Mouse (Mus musculus): Measurements from ENCODE around the gene Taf4. TPM values are rescaled to one million over a fixed set of nuclear protein-coding genes. Genes with fewer than 3 reads are reported as not detected.
A peak's percentile ranks its signal among the peaks of the same experiment; 100 is the strongest.

Taf4 gene
- 3.0 and 3.1 TPM in 2 replicates for polyA plus RNA-seq (2015; fragmentation: Nextera tagmentation; extraction: Ambion mirVana)

DNA sequence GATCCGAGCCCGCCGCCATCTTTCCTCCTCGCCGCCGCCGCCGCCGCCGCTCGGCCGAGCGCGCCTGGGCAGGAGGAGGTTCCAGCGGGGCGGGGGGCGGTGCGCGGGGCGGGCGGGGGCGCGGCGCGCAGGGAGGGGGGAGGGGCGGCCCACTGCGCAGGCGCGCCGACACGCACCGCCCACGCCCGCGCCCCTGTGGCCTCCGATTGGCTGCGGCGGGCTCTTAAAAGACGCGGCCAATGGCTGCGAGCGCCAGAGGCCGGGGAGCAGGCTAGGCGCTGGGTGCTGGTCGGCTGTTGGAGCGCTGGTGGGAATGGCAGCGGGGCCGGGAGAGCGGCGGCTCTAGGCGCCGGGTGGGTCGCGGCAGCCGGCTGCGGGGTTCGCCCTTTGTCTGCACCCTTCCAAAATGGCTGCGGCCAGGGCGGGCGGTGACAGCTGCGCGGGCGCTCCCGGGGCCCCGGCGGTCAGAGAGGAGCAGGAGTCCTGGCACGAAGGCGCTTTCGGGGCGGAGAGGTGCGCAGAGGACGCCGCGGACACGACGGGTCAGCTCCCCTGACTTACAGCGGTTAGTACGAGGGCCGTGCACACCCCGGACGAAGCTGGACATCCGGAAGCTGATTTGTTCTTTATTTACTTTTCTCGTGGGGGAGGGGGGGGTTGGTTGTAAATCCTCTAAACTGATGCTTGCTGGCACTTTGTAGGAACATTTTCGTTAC lies at the start of gene Taf4:
Taf4 (minus strand) TSS at position 19 of the 716 bp plus-strand sequence.
- Histone ChIP-seq H3K36me3 (no peaks in the 10 kb centered on the region), H3K27ac (peak within 1 kb of the TSS; percentile 93), H3K27me3 (replicated peaks) (no peaks in the 10 kb centered on the region), H3K4me2 (replicated peaks) (peak within 1 kb of the TSS; percentile 94), H3K4me1 (replicated peaks) (peaks cover 24% of the 10 kb centered on the region), H3K9me3 (no peaks in the 10 kb centered on the region), H3K4me3 (replicated peaks) (peak within 1 kb of the TSS; percentile 90), H3K9ac (peak within 1 kb of the TSS; percentile 85)
- ATAC-seq, result peak; percentile 96
- under 1% methylated on average over 59 of the region's 84 CpGs for WGBS

DNA sequence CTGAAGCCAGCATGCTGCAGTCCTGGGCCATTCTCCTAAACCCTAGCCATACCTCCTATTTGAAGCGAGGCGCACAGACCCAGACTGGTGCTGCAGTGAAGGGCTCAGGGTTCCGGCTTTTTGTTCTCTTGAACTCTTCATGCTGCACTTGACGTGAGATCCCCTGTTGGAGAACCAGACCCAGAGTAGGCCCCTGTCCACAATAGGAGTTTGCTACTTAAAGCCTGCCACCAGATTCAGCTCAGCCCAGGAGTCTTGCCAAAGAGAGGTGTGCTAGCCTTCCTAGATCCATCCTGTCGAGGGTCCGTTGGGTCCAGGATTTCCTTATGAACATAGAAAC lies 49.4 kb upstream of the Taf4 start:
- Histone ChIP-seq H3K36me3 (peaks cover 22% of the 10 kb centered on the region; the same call in 1 of the 2 replicates), H3K4me2 (replicated peaks) (peak overlapping the region; percentile 95), H3K9ac (peak overlapping the region; percentile 80), H3K4me3 (replicated peaks) (peak overlapping the region; percentile 94), H3K9me3 (no peaks in the 10 kb centered on the region), H3K4me1 (replicated peaks) (peaks cover 23% of the 10 kb centered on the region), H3K27me3 (replicated peaks) (peaks cover 15% of the 10 kb centered on the region), H3K27ac (peak overlapping the region; percentile 93; the same call in 1 of the 2 replicates)
- no peak for ATAC-seq
- WGBS, result 8% methylated on average over 6 of the region's 6 CpGs

DNA sequence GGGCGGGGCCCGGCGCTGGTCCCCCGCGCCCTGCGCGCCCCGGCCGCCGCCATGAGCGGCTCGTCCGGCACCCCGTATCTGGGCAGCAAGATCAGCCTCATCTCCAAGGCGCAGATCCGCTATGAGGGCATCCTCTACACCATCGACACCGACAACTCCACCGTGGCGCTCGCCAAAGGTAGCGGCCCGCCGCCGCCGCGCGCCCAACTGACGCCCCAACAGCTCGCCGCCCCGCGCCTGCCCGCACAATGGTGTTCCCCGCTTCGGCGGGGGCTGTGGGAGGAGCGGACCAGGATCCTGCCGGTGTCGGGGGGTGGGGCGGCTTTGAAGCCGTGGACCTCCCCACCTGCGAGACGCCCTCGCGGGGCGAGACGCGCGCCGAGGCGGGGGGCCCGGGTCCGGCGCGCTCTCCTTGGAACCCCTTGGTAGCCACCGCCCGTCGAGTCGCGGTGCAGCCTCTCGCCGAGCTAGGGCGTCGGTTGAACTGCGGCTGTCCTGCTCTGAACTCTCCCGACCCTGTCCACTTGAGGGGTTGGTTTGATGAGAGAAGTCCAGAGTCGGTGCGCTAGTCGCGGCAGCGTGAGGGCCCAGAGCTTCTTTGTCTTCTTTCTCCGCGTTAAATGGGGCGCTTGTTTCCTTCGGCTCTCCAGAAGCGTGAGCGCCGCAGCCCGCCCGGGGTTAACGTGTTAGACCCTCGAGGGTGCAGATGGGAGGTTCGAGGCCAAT lies 48.9 kb upstream of the Taf4 start:
- peak; percentile 35 for ATAC-seq
- no peaks in the 10 kb centered on the region for H3K9me3 ChIP-seq
- H3K4me3 ChIP-seq (replicated peaks), result peak overlapping the region; percentile 94
- peak overlapping the region; percentile 93 for H3K27ac ChIP-seq
- WGBS, result under 1% methylated on average over 84 of the region's 84 CpGs
- peaks cover 15% of the 10 kb centered on the region for H3K27me3 ChIP-seq (replicated peaks)
- peak overlapping the region; percentile 80 for H3K9ac ChIP-seq
- H3K4me1 ChIP-seq (replicated peaks), result peaks cover 25% of the 10 kb centered on the region
- peaks cover 19% of the 10 kb centered on the region; the same call in 1 of the 2 replicates for H3K36me3 ChIP-seq
- peak overlapping the region; percentile 95 for H3K4me2 ChIP-seq (replicated peaks)

DNA sequence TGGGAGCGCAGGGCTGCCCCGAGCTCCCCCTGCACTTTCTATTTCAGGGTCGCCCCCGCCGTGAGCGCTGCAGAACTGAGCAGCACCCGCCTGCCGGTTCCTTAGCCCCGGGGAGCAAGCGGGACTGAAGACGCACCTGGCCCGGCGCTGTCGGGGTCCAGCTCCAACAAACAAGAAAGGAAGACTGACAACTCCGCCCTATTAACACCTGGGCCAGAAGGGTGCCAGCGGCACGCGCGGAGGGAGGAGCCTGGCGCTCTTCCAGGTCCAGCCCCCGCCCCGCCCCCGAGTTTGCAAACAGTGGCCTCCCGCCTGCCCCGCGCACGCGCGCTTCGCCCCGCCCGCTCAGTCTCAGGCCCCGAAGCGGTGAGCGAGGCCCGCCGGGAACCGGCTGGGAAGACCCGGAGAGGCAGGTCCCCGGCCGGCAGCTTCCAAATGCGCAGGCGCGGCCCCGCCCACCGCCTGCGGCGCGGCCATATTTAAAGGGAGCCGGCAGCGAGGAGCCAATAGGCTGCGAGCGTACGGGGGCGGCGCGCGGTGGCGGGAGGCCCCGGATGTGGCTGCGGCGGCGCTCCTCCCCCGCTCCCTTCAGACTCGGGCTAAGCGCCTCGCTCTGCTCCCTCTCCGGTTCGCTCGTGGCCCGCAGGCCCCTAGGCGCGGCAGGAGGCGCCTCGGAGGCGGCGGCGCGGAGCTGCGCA lies 48.1 kb upstream of the Taf4 start, which contains the start of gene Lsm14b:
Lsm14b (plus strand) TSS at position 587 of the 698 bp plus-strand sequence.
- peak within 1 kb of the TSS; percentile 93 for H3K27ac ChIP-seq
- H3K36me3 ChIP-seq, result peaks cover 16% of the 10 kb centered on the region; the same call in 1 of the 2 replicates
- H3K9me3 ChIP-seq, result no peaks in the 10 kb centered on the region
- ATAC-seq, result peak; percentile 97
- peak within 1 kb of the TSS; percentile 95 for H3K4me2 ChIP-seq (replicated peaks)
- WGBS, result 0% methylated on average over 72 of the region's 80 CpGs
- H3K9ac ChIP-seq, result peak within 1 kb of the TSS; percentile 80
- H3K4me3 ChIP-seq (replicated peaks), result peak within 1 kb of the TSS; percentile 94
- peaks cover 28% of the 10 kb centered on the region for H3K4me1 ChIP-seq (replicated peaks)
- peaks cover 15% of the 10 kb centered on the region for H3K27me3 ChIP-seq (replicated peaks)

DNA sequence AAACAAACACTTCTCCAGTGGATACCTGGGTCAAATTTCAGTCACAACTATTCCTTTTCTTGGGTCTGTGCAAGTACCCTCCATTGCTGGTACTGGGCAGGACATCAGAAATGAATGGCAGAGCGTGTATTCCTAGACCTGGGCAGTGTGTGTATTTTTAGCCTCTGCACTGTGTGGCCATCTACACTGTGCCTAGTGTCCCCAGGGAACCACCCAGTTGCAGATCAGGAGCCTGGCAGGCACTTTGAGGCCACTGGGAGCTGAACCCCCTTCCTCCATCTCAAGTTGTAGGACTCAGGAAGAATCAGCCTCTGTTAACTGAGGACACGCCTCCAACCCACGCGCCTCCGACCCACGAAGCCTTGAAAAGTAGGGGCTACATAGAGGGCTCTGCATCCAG lies 46.3 kb upstream of the Taf4 start:
- H3K36me3 ChIP-seq, result no peaks in the 10 kb centered on the region
- no peak overlapping the region for H3K9ac ChIP-seq
- WGBS, result 64% methylated on average over 6 of the region's 6 CpGs
- peaks cover 31% of the 10 kb centered on the region for H3K4me1 ChIP-seq (replicated peaks)
- ATAC-seq, result no peak
- peaks cover 15% of the 10 kb centered on the region for H3K27me3 ChIP-seq (replicated peaks)
- H3K4me3 ChIP-seq (replicated peaks), result no peak overlapping the region
- no peak overlapping the region for H3K27ac ChIP-seq
- H3K4me2 ChIP-seq (replicated peaks), result no peak overlapping the region
- no peaks in the 10 kb centered on the region for H3K9me3 ChIP-seq

DNA sequence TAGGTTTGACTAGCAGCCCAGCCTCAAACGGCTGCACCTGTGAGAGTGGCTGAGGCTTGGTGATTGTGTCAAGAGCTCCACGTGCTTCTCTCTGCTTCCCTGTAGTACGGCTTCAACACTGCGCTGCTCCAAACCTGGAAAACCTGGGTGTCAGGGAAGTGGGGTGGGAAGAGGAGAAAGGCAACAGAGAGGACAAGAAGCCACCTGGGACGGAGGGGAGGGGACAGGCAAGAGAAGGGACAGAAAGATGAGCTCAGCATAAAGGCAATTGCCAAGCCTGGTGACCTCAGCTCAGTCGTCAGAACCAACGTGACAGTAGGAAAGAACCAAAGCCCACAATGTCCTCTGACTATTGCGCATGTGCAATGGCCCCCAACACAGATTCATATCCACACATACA lies 44.5 kb upstream of the Taf4 start:
- Histone ChIP-seq H3K27me3 (replicated peaks) (peaks cover 15% of the 10 kb centered on the region), H3K4me1 (replicated peaks) (peaks cover 22% of the 10 kb centered on the region), H3K36me3 (no peaks in the 10 kb centered on the region), H3K4me3 (replicated peaks) (no peak overlapping the region), H3K9ac (no peak overlapping the region), H3K27ac (no peak overlapping the region), H3K4me2 (replicated peaks) (no peak overlapping the region), H3K9me3 (no peaks in the 10 kb centered on the region)
- no peak for ATAC-seq
- WGBS, result 82% methylated on average over 8 of the region's 8 CpGs

DNA sequence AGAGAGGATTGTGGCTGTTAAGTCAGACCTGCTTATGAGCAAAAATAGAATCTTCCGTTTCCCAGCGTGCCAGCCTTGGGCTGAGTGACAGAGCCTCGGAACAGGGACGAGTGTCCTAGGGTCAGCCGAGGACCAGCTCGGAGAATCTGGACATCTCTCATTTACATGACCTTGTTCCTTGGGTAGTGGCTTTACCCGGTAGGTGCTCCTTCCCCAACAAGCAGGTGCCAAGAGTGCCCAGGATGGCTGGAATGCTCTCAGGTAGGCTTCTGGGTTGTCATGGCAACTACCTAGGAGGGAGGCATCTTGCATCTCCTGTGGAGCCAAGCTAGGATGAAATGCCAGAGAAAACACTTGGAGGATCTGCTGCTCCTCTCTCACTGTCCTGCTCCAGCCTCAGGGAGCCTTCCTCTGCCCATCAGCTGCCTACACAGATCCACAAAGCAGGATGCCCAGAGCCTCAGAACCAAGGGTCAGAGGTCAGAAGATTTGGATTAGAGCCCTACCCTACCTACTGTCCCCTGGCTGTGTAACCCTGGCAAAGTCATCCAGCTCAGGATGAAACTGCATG lies 43.7 kb upstream of the Taf4 start:
- Histone ChIP-seq H3K4me2 (replicated peaks) (no peak overlapping the region), H3K36me3 (no peaks in the 10 kb centered on the region), H3K9me3 (no peaks in the 10 kb centered on the region), H3K27ac (no peak overlapping the region), H3K27me3 (replicated peaks) (peaks cover 15% of the 10 kb centered on the region), H3K4me3 (replicated peaks) (no peak overlapping the region), H3K9ac (no peak overlapping the region), H3K4me1 (replicated peaks) (peaks cover 25% of the 10 kb centered on the region)
- no peak for ATAC-seq
- 76% methylated on average over 7 of the region's 7 CpGs for WGBS

DNA sequence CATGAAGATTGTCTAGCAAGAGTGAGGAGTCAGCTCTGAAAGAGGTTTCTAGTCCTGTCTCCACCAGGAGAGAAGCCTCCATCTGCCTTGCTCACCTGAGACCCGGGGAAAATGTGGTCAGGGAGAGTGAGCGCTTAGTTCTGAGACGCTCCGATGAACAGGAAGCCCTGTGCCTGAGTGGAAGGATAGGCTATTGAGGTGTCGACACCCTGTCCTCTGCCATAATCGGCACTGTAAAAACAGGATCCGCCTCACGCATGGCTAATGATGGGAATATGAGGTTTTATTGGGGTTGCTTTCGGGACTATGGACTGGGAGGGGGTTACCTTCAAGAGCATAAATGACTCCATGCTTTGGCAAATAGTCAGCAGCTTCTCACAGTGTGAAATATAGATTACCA lies 42.1 kb upstream of the Taf4 start:
- H3K9ac ChIP-seq, result no peak overlapping the region
- WGBS, result 64% methylated on average over 9 of the region's 9 CpGs
- peaks cover 25% of the 10 kb centered on the region for H3K4me1 ChIP-seq (replicated peaks)

DNA sequence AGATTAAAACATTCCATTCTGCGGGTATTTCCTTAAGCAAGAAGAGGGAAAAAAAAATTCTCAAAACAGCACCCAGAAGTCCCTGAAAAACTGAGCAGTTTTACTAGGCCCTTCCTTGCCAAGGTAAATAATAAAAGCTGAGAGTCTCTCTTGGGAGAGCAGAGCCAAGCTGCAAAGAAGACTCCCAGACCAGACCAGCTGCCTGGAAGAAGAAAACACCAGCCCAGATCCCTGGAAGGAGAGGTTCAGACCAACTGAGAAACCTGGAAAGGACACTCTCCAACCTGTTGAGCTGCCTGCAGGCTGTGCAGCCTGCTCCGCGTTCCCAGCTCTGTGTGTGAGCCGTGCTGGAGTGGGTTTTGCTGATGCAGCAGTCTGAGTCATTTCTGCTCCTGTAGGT lies 41.2 kb upstream of the Taf4 start:
- Histone ChIP-seq H3K9me3 (no peaks in the 10 kb centered on the region), H3K4me1 (replicated peaks) (peaks cover 25% of the 10 kb centered on the region), H3K4me3 (replicated peaks) (no peak overlapping the region), H3K27me3 (replicated peaks) (peaks cover 6% of the 10 kb centered on the region), H3K27ac (peak overlapping the region; percentile 40; the same call in 1 of the 2 replicates), H3K4me2 (replicated peaks) (no peak overlapping the region), H3K36me3 (no peaks in the 10 kb centered on the region), H3K9ac (no peak overlapping the region)
- ATAC-seq, result no peak
- WGBS, result 42% methylated on average over 4 of the region's 4 CpGs

More for the DNA sequence above, 42.1 kb upstream of the Taf4 start:
- H3K27ac ChIP-seq, result 0 out of 2 replicates have a peak overlapping the region, but pooled peaks have one; percentile 40
- no peaks in the 10 kb centered on the region for H3K36me3 ChIP-seq
- H3K4me2 ChIP-seq (replicated peaks), result peak overlapping the region; percentile 26; the same call in 1 of the 2 replicates
- peak; percentile 48; the same call in 1 of the 2 replicates for ATAC-seq
- H3K27me3 ChIP-seq (replicated peaks), result peaks cover 14% of the 10 kb centered on the region
- no peak overlapping the region for H3K4me3 ChIP-seq (replicated peaks)
- no peaks in the 10 kb centered on the region for H3K9me3 ChIP-seq

DNA sequence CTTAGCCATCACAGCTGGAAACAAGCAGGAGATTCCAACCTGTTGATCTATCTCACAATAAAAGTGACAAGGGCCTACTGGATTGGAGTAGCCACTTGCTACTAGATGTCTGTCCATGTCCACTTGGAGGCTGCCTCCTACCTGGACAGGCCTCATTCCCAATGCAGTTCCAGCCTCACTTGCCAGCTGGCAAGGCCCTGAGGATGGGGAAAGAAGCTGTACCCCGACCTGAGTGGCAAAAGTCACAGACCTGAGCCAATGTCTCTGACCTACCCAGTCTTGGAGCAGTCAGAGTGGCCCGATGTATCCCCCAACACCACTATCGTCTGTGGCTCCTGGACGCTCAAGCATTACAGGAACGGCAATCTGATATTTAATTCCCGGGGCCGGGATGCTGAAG lies 37.2 kb upstream of the Taf4 start:
- Histone ChIP-seq H3K4me1 (replicated peaks) (peaks cover 21% of the 10 kb centered on the region), H3K36me3 (no peaks in the 10 kb centered on the region), H3K4me2 (replicated peaks) (no peak overlapping the region), H3K4me3 (replicated peaks) (no peak overlapping the region), H3K9ac (no peak overlapping the region), H3K9me3 (no peaks in the 10 kb centered on the region), H3K27me3 (replicated peaks) (no peaks in the 10 kb centered on the region), H3K27ac (no peak overlapping the region)
- WGBS, result 90% methylated on average over 7 of the region's 7 CpGs
- no peak for ATAC-seq

DNA sequence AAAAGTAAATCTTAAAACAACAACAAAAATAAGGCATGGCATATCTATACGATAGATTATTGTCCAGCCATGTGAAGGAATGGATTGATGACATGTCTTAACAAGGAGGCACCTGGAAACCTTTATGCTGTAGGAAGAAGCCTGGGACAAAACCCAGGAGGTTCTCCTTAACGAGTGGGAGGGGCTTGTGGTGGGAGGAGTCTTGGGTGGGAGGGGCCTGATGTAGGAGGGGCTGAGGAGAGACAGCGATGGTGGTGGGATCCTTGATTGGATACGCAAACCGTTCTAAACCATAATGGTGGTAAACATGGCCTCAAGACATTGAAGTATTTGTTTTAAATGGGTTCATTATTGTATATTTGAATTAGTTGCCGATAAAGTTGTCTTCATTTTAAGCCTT lies 34.9 kb upstream of the Taf4 start:
- Histone ChIP-seq H3K27ac (no peak overlapping the region), H3K9ac (no peak overlapping the region), H3K4me1 (replicated peaks) (peaks cover 9% of the 10 kb centered on the region; the same call in 1 of the 2 replicates), H3K4me3 (replicated peaks) (no peak overlapping the region), H3K4me2 (replicated peaks) (no peak overlapping the region), H3K27me3 (replicated peaks) (no peaks in the 10 kb centered on the region), H3K36me3 (no peaks in the 10 kb centered on the region), H3K9me3 (no peaks in the 10 kb centered on the region)
- no peak for ATAC-seq
- WGBS, result 86% methylated on average over 6 of the region's 6 CpGs

DNA sequence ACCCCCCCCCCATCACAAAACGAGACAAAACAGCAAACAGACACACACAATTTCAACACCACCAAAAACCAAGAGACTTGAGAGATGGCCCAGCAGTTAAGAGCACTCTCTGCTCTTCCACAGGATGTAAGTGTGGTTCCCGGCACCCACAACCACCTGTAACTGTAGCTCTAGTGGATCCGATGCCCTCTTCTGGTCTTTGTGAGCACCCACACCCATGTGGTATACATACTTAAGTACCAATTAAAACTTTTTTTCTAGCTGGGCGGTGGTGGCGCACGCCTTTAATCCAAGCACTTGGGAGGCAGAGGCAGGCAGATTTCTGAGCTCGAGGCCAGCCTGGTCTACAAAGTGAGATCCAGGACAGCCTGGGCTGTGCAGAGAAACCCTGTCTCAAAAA lies 34.2 kb upstream of the Taf4 start:
- no peaks in the 10 kb centered on the region for H3K9me3 ChIP-seq
- no peak for ATAC-seq
- 91% methylated on average over 7 of the region's 7 CpGs for WGBS
- H3K27me3 ChIP-seq (replicated peaks), result no peaks in the 10 kb centered on the region
- peaks cover 7% of the 10 kb centered on the region; the same call in 1 of the 2 replicates for H3K4me1 ChIP-seq (replicated peaks)
- H3K36me3 ChIP-seq, result no peaks in the 10 kb centered on the region
- H3K27ac ChIP-seq, result no peak overlapping the region
- no peak overlapping the region for H3K4me3 ChIP-seq (replicated peaks)
- H3K9ac ChIP-seq, result no peak overlapping the region
- no peak overlapping the region for H3K4me2 ChIP-seq (replicated peaks)
